Mouse (Mus musculus) E14TG2a.4 (cell line): Measurements from ENCODE around the gene Grik2.

Experiments
- CTCF ChIP-seq: conservative IDR thresholded peaks from 2 replicates; pipeline ENCODE4 v1.5.1; 2014; ENCODE audit warnings: low read length
- NANOG ChIP-seq: IDR thresholded peaks from 2 replicates; pipeline ENCODE4 v1.6.1; 2014; ENCODE audit warnings: borderline replicate concordance, low read length, mixed read lengths
- POU5F1 ChIP-seq: IDR thresholded peaks from 2 replicates; pipeline ENCODE4 v1.6.1; 2014; ENCODE audit warnings: low read length, borderline replicate concordance

- TF ChIP-seq CTCF (peak; percentile 88), NANOG (no peak), POU5F1 (no peak)
Observed at GRCm38 (mm10) chr10:49481439-49481838, 307.1 kb downstream of the Grik2 start.
